16 mouse cellular contexts compared by ENCODE assay signal in the genomic region with DNA sequence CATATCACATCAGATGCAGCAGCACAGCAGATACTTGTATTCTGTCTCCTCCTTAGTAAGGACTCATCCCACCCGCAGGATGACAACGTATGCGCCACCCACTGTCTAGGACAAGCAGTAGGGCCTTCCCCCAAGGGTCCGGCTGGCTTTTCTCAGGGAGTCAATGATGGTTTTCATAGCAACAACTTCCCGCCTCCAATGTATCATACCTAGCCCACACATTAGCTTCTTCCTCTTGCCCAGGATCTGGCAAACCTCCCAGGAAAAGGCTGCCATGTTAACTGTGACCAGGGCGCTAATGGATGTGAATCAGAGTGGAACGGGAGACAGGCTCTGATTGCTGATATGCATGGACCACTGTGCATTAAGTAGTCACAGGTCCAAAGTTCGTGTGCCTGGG. TPM values are rescaled to one million over a fixed set of nuclear protein-coding genes. Genes with fewer than 3 reads are reported as not detected.
DNase-seq lines count a peak whose midpoint lies in the region; ATAC-seq and TF ChIP-seq lines count a peak whose summit lies in the region.
"Had no signal": no experiment of that assay in that cellular context is flagged by ENCODE, and none has a peak within 500 bp of the region (broad histone marks: within the 10 kb centered on the region; RNA-seq: fewer than 3 reads in every experiment).

No protein-coding gene starts in this region.

- H3K9ac ChIP-seq in lung, embryonic 16.5 days (ENCODE audit: low read length), result no peak overlapping the region
- H3K9ac ChIP-seq in stomach, embryonic 16.5 days (ENCODE audit: low read length), result no peak overlapping the region
- H3K9ac ChIP-seq in stomach, postnatal 0 days (ENCODE audit: low read length), result no peak overlapping the region
- H3K9ac ChIP-seq: forebrain, embryonic 13.5 days; liver, postnatal 0 days; midbrain, embryonic 12.5 days; neural tube, embryonic 13.5 days had no signal

- TF ChIP-seq POLR2A in kidney, adult 2 months (IDR thresholded peaks at IDR 0.05; ENCODE audit: low read depth, low read length), result no peak

- TF ChIP-seq CTCF in kidney, adult 2 months (conservative IDR thresholded peaks at IDR 0.05; ENCODE audit: insufficient read depth, insufficient read length, low read depth, low read length), result no peak
- no peak for TF ChIP-seq CTCF in stomach, postnatal 0 days (IDR thresholded peaks at IDR 0.05; ENCODE audit: low read depth)

- H3K36me3 ChIP-seq in kidney, adult 2 months (ENCODE audit: control insufficient read depth, insufficient read depth, low read length), result no peaks in the 10 kb centered on the region
- peaks cover 6% of the 10 kb centered on the region; the same call in 1 of the 2 replicates for H3K36me3 ChIP-seq in lung, embryonic 16.5 days (ENCODE audit: control insufficient read depth, insufficient read depth, low read length)
- no peaks in the 10 kb centered on the region for H3K36me3 ChIP-seq in stomach, embryonic 16.5 days (ENCODE audit: control insufficient read depth, insufficient read depth, low read length)
- no peaks in the 10 kb centered on the region for H3K36me3 ChIP-seq in stomach, postnatal 0 days (ENCODE audit: control insufficient read depth, insufficient read depth, low read length)
- H3K36me3 ChIP-seq: midbrain, embryonic 12.5 days; neural tube, embryonic 13.5 days had no signal

- no peaks in the 10 kb centered on the region for H3K27me3 ChIP-seq in kidney, adult 2 months (replicated peaks; ENCODE audit: control insufficient read depth, insufficient read depth, low read length)
- no peaks in the 10 kb centered on the region for H3K27me3 ChIP-seq in lung, embryonic 16.5 days (ENCODE audit: control insufficient read depth, insufficient read depth, low read depth, low read length)
- H3K27me3 ChIP-seq in stomach, embryonic 16.5 days (ENCODE audit: control insufficient read depth, insufficient read depth, low read length), result no peaks in the 10 kb centered on the region
- H3K27me3 ChIP-seq in stomach, postnatal 0 days (ENCODE audit: control insufficient read depth, insufficient read depth, low read length), result no peaks in the 10 kb centered on the region
- H3K27me3 ChIP-seq: forebrain, embryonic 13.5 days; midbrain, embryonic 12.5 days; neural tube, embryonic 13.5 days had no signal

- peak; percentile 63 for DNase-seq in kidney, adult 2 months
- no peak for DNase-seq in kidney, adult 18-20 months
- no peak for DNase-seq in lung, postnatal 36 days
- no peak for DNase-seq in stomach, postnatal 0 days (ENCODE audit: low spot score)
- DNase-seq: cerebellum, adult 8-10 months; gastrocnemius, postnatal 14 days; liver, postnatal 0 days had no signal

- WGBS in kidney, adult 2 months, result 42% methylated on average over 8 of the region's 8 CpGs
- WGBS in lung, embryonic 16.5 days, result 59% methylated on average over 8 of the region's 8 CpGs
- WGBS in stomach, embryonic 16.5 days, result 61% methylated on average over 8 of the region's 8 CpGs
- WGBS in stomach, postnatal 0 days, result 73% methylated on average over 8 of the region's 8 CpGs

- ATAC-seq in lung, embryonic 16.5 days (ENCODE audit: low read depth), result 0 out of 2 replicates have a peak, but pooled peaks have one; percentile 21
- ATAC-seq in stomach, embryonic 16.5 days (ENCODE audit: insufficient read depth, low FRiP score), result no peak
- ATAC-seq in stomach, postnatal 0 days (ENCODE audit: low FRiP score, low TSS enrichment), result no peak
- no peak for ATAC-seq in inflammation-experienced regulatory T-cells, adult 6 months
- ATAC-seq: activated CD4-positive, CD25-positive, alpha-beta regulatory T cell, adult 4 months; CD4-positive, CD25-positive, alpha-beta regulatory T cell, adult 4 months; forebrain, embryonic 13.5 days; liver, postnatal 0 days had no signal

- TF ChIP-seq EP300 in stomach, postnatal 0 days (optimal IDR thresholded peaks at IDR 0.05), result no peak

- peaks cover 41% of the 10 kb centered on the region for H3K4me1 ChIP-seq in kidney, adult 2 months (ENCODE audit: control insufficient read depth, insufficient read depth, low read length)
- H3K4me1 ChIP-seq in lung, embryonic 16.5 days (replicated peaks; ENCODE audit: control insufficient read depth, insufficient read depth, low read length), result peaks cover 49% of the 10 kb centered on the region
- H3K4me1 ChIP-seq in stomach, embryonic 16.5 days (ENCODE audit: control insufficient read depth, insufficient read depth, low read length), result peaks cover 38% of the 10 kb centered on the region
- H3K4me1 ChIP-seq in stomach, postnatal 0 days (replicated peaks; ENCODE audit: control insufficient read depth, insufficient read depth), result peaks cover 6% of the 10 kb centered on the region; the same call in 1 of the 2 replicates
- H3K4me1 ChIP-seq: forebrain, embryonic 13.5 days; midbrain, embryonic 12.5 days had no signal

- H3K4me2 ChIP-seq in lung, embryonic 16.5 days (ENCODE audit: low read depth, low read length), result no peak overlapping the region
- no peak overlapping the region for H3K4me2 ChIP-seq in stomach, embryonic 16.5 days (ENCODE audit: low read depth, low read length)
- no peak overlapping the region for H3K4me2 ChIP-seq in stomach, postnatal 0 days (replicated peaks; ENCODE audit: low read depth)
- H3K4me2 ChIP-seq: forebrain, embryonic 13.5 days; midbrain, embryonic 12.5 days; neural tube, embryonic 13.5 days had no signal

- no peaks in the 10 kb centered on the region for H3K9me3 ChIP-seq in lung, embryonic 16.5 days (ENCODE audit: control insufficient read depth, low read length)
- H3K9me3 ChIP-seq in stomach, embryonic 16.5 days (replicated peaks; ENCODE audit: control insufficient read depth, low read length), result no peaks in the 10 kb centered on the region
- H3K9me3 ChIP-seq in stomach, postnatal 0 days (ENCODE audit: control insufficient read depth, low read length), result no peaks in the 10 kb centered on the region
- H3K9me3 ChIP-seq: forebrain, embryonic 13.5 days; heart, embryonic 10.5 days; midbrain, embryonic 12.5 days; neural tube, embryonic 13.5 days had no signal

- H3K27ac ChIP-seq in kidney, adult 2 months (ENCODE audit: insufficient read depth, low read depth, low read length), result no peak overlapping the region
- H3K27ac ChIP-seq in lung, embryonic 16.5 days (ENCODE audit: low read length), result peak overlapping the region; percentile 89; the same call in 1 of the 2 replicates
- H3K27ac ChIP-seq in stomach, embryonic 16.5 days (ENCODE audit: low read length), result peak overlapping the region; percentile 26; the same call in 1 of the 2 replicates
- H3K27ac ChIP-seq in stomach, postnatal 0 days (replicated peaks), result no peak overlapping the region
- H3K27ac ChIP-seq: forebrain, embryonic 13.5 days; midbrain, embryonic 12.5 days; neural tube, embryonic 13.5 days had no signal

- H3K4me3 ChIP-seq in kidney, adult 2 months (ENCODE audit: insufficient read depth, low read depth, low read length), result no peak overlapping the region
- H3K4me3 ChIP-seq in lung, embryonic 16.5 days (ENCODE audit: low read length), result no peak overlapping the region
- H3K4me3 ChIP-seq in stomach, embryonic 16.5 days (replicated peaks; ENCODE audit: low read length), result no peak overlapping the region
- H3K4me3 ChIP-seq in stomach, postnatal 0 days (ENCODE audit: low read depth, low read length), result no peak overlapping the region
- H3K4me3 ChIP-seq: forebrain, embryonic 13.5 days; heart, embryonic 10.5 days; midbrain, embryonic 12.5 days; neural tube, embryonic 13.5 days had no signal

RNA-seq across cellular contexts. Expression of gene Col4a2, which starts 12.2 kb away (rescaled TPM):
- 75.6 and 83.5 TPM in 2 replicates for polyA plus RNA-seq in kidney, adult 2 months (2012; rRNA removed)
- 113 and 117 TPM in 2 replicates for polyA plus RNA-seq in lung, embryonic 16.5 days (2015; fragmentation: Nextera tagmentation; extraction: Ambion mirVana)
- 57.3 and 65.2 TPM in 2 replicates for polyA plus RNA-seq in stomach, embryonic 16.5 days (2015; fragmentation: Nextera tagmentation; extraction: Ambion mirVana)
- 43.4 and 47.2 TPM in 2 replicates for polyA plus RNA-seq in stomach, postnatal 0 days (2015; fragmentation: Nextera tagmentation; extraction: Ambion mirVana)
- polyA plus RNA-seq in inflammation-experienced regulatory T-cells, adult 6 months (2017; shearing (Covaris generic)), result not detected
- polyA plus RNA-seq: activated CD4-positive, CD25-positive, alpha-beta regulatory T cell, adult 4 months; CD4-positive, CD25-positive, alpha-beta regulatory T cell, adult 4 months had no signal

RNA-seq across cellular contexts. Expression of gene Col4a1, which starts 12.2 kb away (rescaled TPM):
- 216 and 304 TPM in 2 replicates for polyA plus RNA-seq in kidney, adult 2 months (2012; rRNA removed)
- polyA plus RNA-seq in lung, embryonic 16.5 days (2015; fragmentation: Nextera tagmentation; extraction: Ambion mirVana), result 368 and 370 TPM in 2 replicates
- polyA plus RNA-seq in stomach, embryonic 16.5 days (2015; fragmentation: Nextera tagmentation; extraction: Ambion mirVana), result 207 and 211 TPM in 2 replicates
- 96.3 and 99.0 TPM in 2 replicates for polyA plus RNA-seq in stomach, postnatal 0 days (2015; fragmentation: Nextera tagmentation; extraction: Ambion mirVana)
- under 1 TPM in 1 of 3 experiments, not detected in 2; 0.40 TPM for polyA plus RNA-seq in inflammation-experienced regulatory T-cells, adult 6 months (2017; shearing (Covaris generic))
- polyA plus RNA-seq: activated CD4-positive, CD25-positive, alpha-beta regulatory T cell, adult 4 months had no signal

Comparison
In these comparisons a context has a peak if more than half of its experiments do, and no peak if none do; other contexts are left out.
1. H3K27ac ChIP-seq: peak in lung, embryonic 16.5 days (single experiment) and stomach, embryonic 16.5 days (single experiment); none in kidney, adult 2 months (single experiment) and stomach, postnatal 0 days (single experiment).
2. RNA of gene Col4a2, which starts 12.2 kb away (polyA plus RNA-seq): 113 to 117 TPM in lung, embryonic 16.5 days, 75.6 to 83.5 TPM in kidney, adult 2 months, 57.3 to 65.2 TPM in stomach, embryonic 16.5 days and 43.4 to 47.2 TPM in stomach, postnatal 0 days; not detected in inflammation-experienced regulatory T-cells, adult 6 months; every median in the first group is over 10 times any median in the second.
3. RNA of gene Col4a1, which starts 12.2 kb away (polyA plus RNA-seq): 368 to 370 TPM in lung, embryonic 16.5 days, 216 to 304 TPM in kidney, adult 2 months, 207 to 211 TPM in stomach, embryonic 16.5 days and 96.3 to 99.0 TPM in stomach, postnatal 0 days; 0.40 TPM in inflammation-experienced regulatory T-cells, adult 6 months; every median in the first group is over 10 times any median in the second.